ENCODE assay signal across 8 mouse cellular contexts in genomic region chr10:79916808-79917531, GRCm38 (mm10). TPM values are rescaled to one million over a fixed set of nuclear protein-coding genes. Genes with fewer than 3 reads are reported as not detected.
DNase-seq lines count a peak whose midpoint lies in the region; ATAC-seq and TF ChIP-seq lines count a peak whose summit lies in the region.

Gene Kiss1r, plus strand, starts transcription at chr10:79916971.

- WGBS in bone marrow, adult 2 months, result 2% methylated on average over 42 of the region's 42 CpGs
- WGBS in heart, embryonic 10.5 days, result 3% methylated on average over 42 of the region's 42 CpGs
- WGBS in kidney, embryonic 14.5 days, result 2% methylated on average over 42 of the region's 42 CpGs
- 2% methylated on average over 42 of the region's 42 CpGs for WGBS in limb, embryonic 15.5 days
- 2% methylated on average over 41 of the region's 42 CpGs for WGBS in midbrain, embryonic 16.5 days

- no peak for TF ChIP-seq CTCF in bone marrow, adult 2 months (IDR thresholded peaks at IDR 0.05; ENCODE audit: control insufficient read depth, insufficient read depth, low read length)
- TF ChIP-seq CTCF in embryonic fibroblast, embryonic 13.5 days (IDR thresholded peaks at IDR 0.05; ENCODE audit: borderline replicate concordance, insufficient read depth, low read length), result no peak

- ATAC-seq in kidney, embryonic 14.5 days (ENCODE audit: low FRiP score, low TSS enrichment), result peak; percentile 77
- peak; percentile 74 for ATAC-seq in limb, embryonic 15.5 days (ENCODE audit: insufficient number of reproducible peaks, low FRiP score, low TSS enrichment, low read depth)
- ATAC-seq in midbrain, embryonic 16.5 days, result peak; percentile 81

- TF ChIP-seq POLR2A in bone marrow, adult 2 months (IDR thresholded peaks at IDR 0.05; ENCODE audit: borderline replicate concordance, control insufficient read depth, low read depth, low read length), result peak; percentile 90; the same call in 1 of the 2 replicates
- TF ChIP-seq POLR2A in embryonic fibroblast, embryonic 13.5 days (IDR thresholded peaks at IDR 0.05; ENCODE audit: low read depth, low read length), result peak; percentile 95

- H3K27me3 ChIP-seq in heart, embryonic 10.5 days (ENCODE audit: insufficient read depth, poor library complexity, severe bottlenecking), result peaks cover 47% of the 10 kb centered on the region
- peaks cover 45% of the 10 kb centered on the region for H3K27me3 ChIP-seq in kidney, embryonic 14.5 days (ENCODE audit: control insufficient read depth, insufficient read depth, low read length)
- peaks cover 46% of the 10 kb centered on the region for H3K27me3 ChIP-seq in limb, embryonic 15.5 days
- peaks cover 44% of the 10 kb centered on the region for H3K27me3 ChIP-seq in midbrain, embryonic 16.5 days (ENCODE audit: control insufficient read depth, insufficient read depth, low read depth, low read length)

- H3K9me3 ChIP-seq in heart, embryonic 10.5 days, result no peaks in the 10 kb centered on the region
- H3K9me3 ChIP-seq in kidney, embryonic 14.5 days (ENCODE audit: control insufficient read depth, low read length), result no peaks in the 10 kb centered on the region
- H3K9me3 ChIP-seq in limb, embryonic 15.5 days, result no peaks in the 10 kb centered on the region
- H3K9me3 ChIP-seq in midbrain, embryonic 16.5 days (replicated peaks; ENCODE audit: control insufficient read depth, low read length, poor library complexity, severe bottlenecking), result no peaks in the 10 kb centered on the region

- peak within 1 kb of the TSS; percentile 96 for H3K4me3 ChIP-seq in bone marrow, adult 2 months (replicated peaks; ENCODE audit: control insufficient read depth, low read depth, low read length)
- H3K4me3 ChIP-seq in embryonic fibroblast, embryonic 13.5 days (ENCODE audit: insufficient read depth, low read length), result peak within 1 kb of the TSS; percentile 80
- H3K4me3 ChIP-seq in heart, embryonic 10.5 days, result peak within 1 kb of the TSS; percentile 88
- H3K4me3 ChIP-seq in kidney, embryonic 14.5 days (ENCODE audit: low read length), result peak within 1 kb of the TSS; percentile 53
- peak within 1 kb of the TSS; percentile 82 for H3K4me3 ChIP-seq in limb, embryonic 15.5 days
- peak within 1 kb of the TSS; percentile 62 for H3K4me3 ChIP-seq in midbrain, embryonic 16.5 days (ENCODE audit: low read depth, low read length)

- peak within 1 kb of the TSS; percentile 62 for H3K4me2 ChIP-seq in kidney, embryonic 14.5 days (replicated peaks; ENCODE audit: low read depth, low read length)
- peak within 1 kb of the TSS; percentile 84 for H3K4me2 ChIP-seq in limb, embryonic 15.5 days
- H3K4me2 ChIP-seq in midbrain, embryonic 16.5 days (ENCODE audit: low read length), result peak within 1 kb of the TSS; percentile 99

- peak within 1 kb of the TSS; percentile 85 for H3K9ac ChIP-seq in kidney, embryonic 14.5 days (ENCODE audit: low read depth, low read length)
- peak within 1 kb of the TSS; percentile 96 for H3K9ac ChIP-seq in limb, embryonic 15.5 days
- H3K9ac ChIP-seq in midbrain, embryonic 16.5 days (ENCODE audit: low read depth, low read length), result peak within 1 kb of the TSS; percentile 95

- H3K4me1 ChIP-seq in bone marrow, adult 2 months (ENCODE audit: control insufficient read depth, insufficient read depth, low read length), result peaks cover 5% of the 10 kb centered on the region
- no peaks in the 10 kb centered on the region; the same call in 1 of the 2 replicates for H3K4me1 ChIP-seq in embryonic fibroblast, embryonic 13.5 days (ENCODE audit: control insufficient read depth, insufficient read depth, low read length)
- H3K4me1 ChIP-seq in heart, embryonic 10.5 days, result peaks cover 84% of the 10 kb centered on the region
- peaks cover 28% of the 10 kb centered on the region for H3K4me1 ChIP-seq in kidney, embryonic 14.5 days (ENCODE audit: control insufficient read depth, insufficient read depth, low read length)
- peaks cover 61% of the 10 kb centered on the region for H3K4me1 ChIP-seq in limb, embryonic 15.5 days
- H3K4me1 ChIP-seq in midbrain, embryonic 16.5 days (ENCODE audit: control insufficient read depth, insufficient read depth, low read length), result peaks cover 44% of the 10 kb centered on the region

- peak within 1 kb of the TSS; percentile 86 for H3K27ac ChIP-seq in bone marrow, adult 2 months (ENCODE audit: control insufficient read depth, insufficient read depth, low read depth, low read length, poor library complexity)
- H3K27ac ChIP-seq in embryonic fibroblast, embryonic 13.5 days (ENCODE audit: insufficient read depth, low read length), result no peak within 1 kb of the TSS
- H3K27ac ChIP-seq in heart, embryonic 10.5 days, result peak within 1 kb of the TSS; percentile 95
- peak within 1 kb of the TSS; percentile 26; the same call in 1 of the 2 replicates for H3K27ac ChIP-seq in kidney, embryonic 14.5 days (ENCODE audit: low read depth, low read length)
- peak within 1 kb of the TSS; percentile 84 for H3K27ac ChIP-seq in limb, embryonic 15.5 days
- H3K27ac ChIP-seq in midbrain, embryonic 16.5 days (ENCODE audit: low read length), result peak within 1 kb of the TSS; percentile 79

- DNase-seq in 3T3-L1 (ENCODE audit: low read depth, low spot score), result peak; percentile 70
- DNase-seq in heart, embryonic 10.5 days (ENCODE audit: low spot score), result peak; percentile 95
- peak; percentile 87 to 93 for DNase-seq in spleen, postnatal 10 days (ENCODE audit: low spot score in 2 of 2)

- H3K36me3 ChIP-seq in heart, embryonic 10.5 days, result peaks cover 15% of the 10 kb centered on the region
- peaks cover 8% of the 10 kb centered on the region; the same call in 1 of the 2 replicates for H3K36me3 ChIP-seq in kidney, embryonic 14.5 days (ENCODE audit: control insufficient read depth, insufficient read depth, low read length)
- H3K36me3 ChIP-seq in limb, embryonic 15.5 days, result peaks cover 13% of the 10 kb centered on the region
- peaks cover 4% of the 10 kb centered on the region; the same call in 1 of the 2 replicates for H3K36me3 ChIP-seq in midbrain, embryonic 16.5 days (ENCODE audit: control insufficient read depth, insufficient read depth, low read length)

RNA-seq across cellular contexts. Expression of gene Kiss1r, which starts in this region (rescaled TPM):
- polyA plus RNA-seq in bone marrow, adult 2 months (2011; ENCODE audit: insufficient read depth, insufficient read length, low replicate concordance, missing spikeins), result 1.5 TPM in 1 of 2 replicates, not detected in the other
- 0.44 TPM in 1 of 2 replicates, not detected in the other for polyA plus RNA-seq in embryonic fibroblast, embryonic 13.5 days (2011; ENCODE audit: insufficient read length, low read depth, missing spikeins)
- 0.31 and 0.33 TPM in 2 replicates for polyA plus RNA-seq in heart, embryonic 10.5 days (2016; fragmentation: Nextera tagmentation; extraction: Ambion mirVana)
- 0.47 and 0.61 TPM in 2 replicates for polyA plus RNA-seq in kidney, embryonic 14.5 days (2014; fragmentation: Nextera tagmentation; extraction: Ambion mirVana)
- polyA plus RNA-seq in limb, embryonic 15.5 days (2015; fragmentation: Nextera tagmentation; extraction: Ambion mirVana), result 1.0 and 1.2 TPM in 2 replicates
- 3.5 and 3.8 TPM in 2 replicates for polyA plus RNA-seq in midbrain, embryonic 16.5 days (2015; fragmentation: Nextera tagmentation; extraction: Ambion mirVana)

Comparison
In these comparisons a context has a peak if more than half of its experiments do, and no peak if none do; other contexts are left out.
1. Peak in DNase-seq, H3K4me3 ChIP-seq and H3K27ac ChIP-seq in heart, embryonic 10.5 days; RNA of the gene not detected or under 1 TPM.
2. Peak in ATAC-seq, H3K4me3 ChIP-seq, H3K27ac ChIP-seq, H3K9ac ChIP-seq and H3K4me2 ChIP-seq in kidney, embryonic 14.5 days; RNA of the gene not detected or under 1 TPM.